Mouse (Mus musculus) gastrocnemius, postnatal 14 days (tissue): ENCODE measurements at regions not wholly inside any gene's neighbourhood (a gene's known extent, or its start where the extent isn't known, plus 50 kb on each side); places are given as distances from the start of the nearest gene placed in this dataset.

Experiments used
- DNase-seq: peaks from one replicate; pipeline ENCODE4 v3.0.0; 2021; ENCODE audit warnings: mixed read lengths
- intact Hi-C: fragments of 180-260 bp; cut with DNase I; formaldehyde crosslinking; loops from one replicate; pipeline ENCODE4 v1.15.1; 2025; ENCODE audit warnings: low total_unique reads

DNA sequence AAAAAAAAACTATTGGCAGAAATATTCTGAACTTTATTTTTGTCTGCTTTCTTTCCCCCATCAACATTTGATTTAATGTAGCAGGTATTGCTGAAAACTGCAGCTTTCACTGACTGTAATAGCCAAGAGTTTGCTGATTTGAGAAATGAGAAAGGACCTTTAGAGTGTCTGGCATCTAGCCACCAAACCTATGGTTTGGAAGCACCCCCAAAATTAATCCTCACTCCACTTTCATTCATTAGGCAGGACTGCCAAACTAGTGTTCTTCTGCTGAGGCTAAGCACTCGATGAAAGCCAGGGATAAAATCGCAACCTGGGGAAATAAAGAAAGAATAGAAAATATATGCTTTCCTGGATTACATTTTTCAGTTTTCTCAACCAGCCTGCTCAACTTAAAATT is 320.4 kb downstream of the Atp6ap1l start:
- no peak for DNase-seq
- intact Hi-C loops: no loop called here

DNA sequence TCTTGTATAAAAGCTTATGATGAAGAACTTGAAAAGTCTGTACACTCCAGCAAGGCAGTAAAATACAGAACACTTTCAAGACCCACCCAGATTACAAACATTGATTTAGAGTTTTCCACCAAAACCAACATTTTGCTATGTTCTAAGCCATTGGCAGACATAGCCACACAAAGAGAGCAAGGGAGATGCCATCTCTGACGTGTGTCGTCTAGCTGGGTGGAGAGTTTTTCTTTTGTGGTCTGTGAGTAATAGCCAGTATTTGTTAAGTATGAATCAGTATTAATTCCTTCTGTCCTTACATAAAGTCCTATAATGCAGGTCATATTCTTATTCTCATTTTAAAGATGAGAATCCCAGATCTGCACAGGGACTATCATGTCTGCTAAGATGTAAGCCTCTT is 329.8 kb downstream of the Atp6ap1l start:
- DNase-seq: no peak
- intact Hi-C loops: no loop called here

DNA sequence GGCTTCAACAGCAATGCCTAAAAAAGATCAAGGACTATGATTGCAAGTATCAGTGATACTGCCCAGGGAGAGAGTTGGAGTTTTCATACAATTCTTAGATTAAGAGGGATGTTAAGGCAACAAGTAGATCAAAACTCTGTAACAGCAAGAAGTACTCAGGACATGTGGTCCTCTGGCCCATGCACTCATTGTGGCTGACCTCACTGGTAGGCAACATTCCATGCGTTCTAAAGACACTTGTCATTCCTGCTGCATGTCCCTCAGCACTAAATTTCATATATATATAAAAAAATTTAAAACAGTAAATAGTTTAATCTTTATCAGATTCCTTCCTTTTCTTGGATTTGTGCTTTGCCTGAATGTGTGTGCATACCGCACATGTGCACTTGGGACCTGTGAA is 332.6 kb downstream of the Atp6ap1l start:
- intact Hi-C loops: no loop called here
- DNase-seq: no peak

DNA sequence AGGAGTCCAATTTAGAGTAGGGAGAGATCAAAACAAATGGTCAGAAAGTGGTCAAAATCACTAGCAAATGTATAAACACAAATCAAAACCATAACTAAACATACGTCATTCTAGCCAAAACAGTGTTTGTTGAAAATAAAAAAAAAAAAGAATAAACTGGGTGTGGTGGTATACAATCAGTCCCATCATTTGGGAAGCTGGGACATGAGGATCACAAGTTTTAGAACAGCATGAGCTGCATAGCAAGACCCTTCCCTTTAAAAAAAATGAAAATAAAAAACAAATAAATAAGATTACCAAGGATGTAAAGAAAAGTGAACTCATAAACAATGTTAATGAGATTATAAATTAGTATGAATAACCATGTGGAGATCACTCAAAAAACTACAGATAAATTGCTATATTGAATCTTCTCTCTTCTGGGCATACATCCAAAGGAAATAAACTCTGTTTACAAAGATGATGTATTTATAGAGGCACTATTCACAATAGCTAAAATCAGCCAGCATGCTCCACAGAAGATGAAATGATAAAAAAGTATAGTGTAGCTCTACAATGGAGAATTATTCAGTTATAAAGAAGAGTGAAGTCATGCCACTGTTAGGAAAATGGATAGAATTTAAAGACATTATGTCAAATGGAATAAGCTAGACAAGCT is 341.8 kb downstream of the Atp6ap1l start:
- intact Hi-C loops: no loop called here
- no peak for DNase-seq

DNA sequence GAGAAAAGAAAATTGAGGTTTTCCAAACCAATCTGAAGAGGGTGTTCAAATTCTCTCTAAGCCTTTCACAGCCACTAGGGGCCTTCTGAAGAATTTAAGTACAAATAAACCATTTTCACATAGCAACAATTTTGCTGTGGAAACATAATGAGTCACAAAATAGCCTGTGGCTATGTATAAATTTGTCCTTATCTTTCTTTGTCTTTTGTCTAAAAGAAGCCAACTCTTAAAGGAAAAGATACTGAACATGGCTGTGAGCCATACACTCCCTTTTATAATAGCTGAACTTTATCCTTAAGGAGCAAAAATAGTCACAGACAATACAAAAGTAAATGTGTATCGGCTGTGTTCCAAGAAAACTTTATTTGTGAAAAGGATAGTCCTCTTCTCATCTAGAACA is 345.1 kb downstream of the Atp6ap1l start:
- intact Hi-C loops: no loop called here

DNA sequence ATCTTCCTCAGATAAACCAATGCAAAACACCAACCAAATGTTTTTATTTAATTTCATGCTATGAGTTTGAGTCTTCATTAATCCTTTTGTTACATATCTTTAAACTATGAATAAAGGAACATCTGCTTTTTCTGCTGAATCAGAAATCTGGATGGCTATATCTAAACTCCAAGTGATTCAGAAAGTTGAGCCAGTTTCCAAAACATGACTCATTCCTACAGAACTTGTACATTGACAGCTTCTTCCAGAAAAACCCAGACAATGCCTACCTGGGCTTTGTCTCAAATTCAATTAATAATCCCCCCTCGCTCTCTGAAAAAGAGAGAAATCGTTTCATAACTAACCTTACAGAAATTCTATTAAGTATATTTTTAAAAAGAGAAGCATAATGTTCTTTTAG is 345.7 kb downstream of the Atp6ap1l start:
- intact Hi-C loops: no loop called here

More for the DNA sequence above, 345.1 kb downstream of the Atp6ap1l start:
- no peak for DNase-seq

DNA sequence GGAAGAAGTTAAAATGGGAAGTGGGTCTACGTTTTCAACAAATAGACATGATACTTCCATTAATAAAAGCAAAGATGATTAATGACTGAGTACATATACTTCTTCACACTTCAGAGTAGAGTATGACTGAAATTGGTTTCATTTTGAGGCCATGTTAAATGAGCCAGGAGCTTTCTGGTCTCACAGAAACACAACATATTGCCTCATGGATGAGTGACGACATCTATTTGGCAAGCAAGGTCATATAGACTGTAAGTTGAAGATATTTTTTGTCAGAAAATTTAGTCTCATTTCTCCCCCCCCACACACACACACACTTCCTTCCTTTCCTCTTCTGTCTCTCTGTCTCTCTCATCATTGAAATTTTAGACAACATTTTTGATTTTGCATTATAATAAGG is 354.0 kb downstream of the Atp6ap1l start:
- no peak for DNase-seq
- intact Hi-C loops: no loop called here

More for the DNA sequence above, 345.7 kb downstream of the Atp6ap1l start:
- DNase-seq: no peak

DNA sequence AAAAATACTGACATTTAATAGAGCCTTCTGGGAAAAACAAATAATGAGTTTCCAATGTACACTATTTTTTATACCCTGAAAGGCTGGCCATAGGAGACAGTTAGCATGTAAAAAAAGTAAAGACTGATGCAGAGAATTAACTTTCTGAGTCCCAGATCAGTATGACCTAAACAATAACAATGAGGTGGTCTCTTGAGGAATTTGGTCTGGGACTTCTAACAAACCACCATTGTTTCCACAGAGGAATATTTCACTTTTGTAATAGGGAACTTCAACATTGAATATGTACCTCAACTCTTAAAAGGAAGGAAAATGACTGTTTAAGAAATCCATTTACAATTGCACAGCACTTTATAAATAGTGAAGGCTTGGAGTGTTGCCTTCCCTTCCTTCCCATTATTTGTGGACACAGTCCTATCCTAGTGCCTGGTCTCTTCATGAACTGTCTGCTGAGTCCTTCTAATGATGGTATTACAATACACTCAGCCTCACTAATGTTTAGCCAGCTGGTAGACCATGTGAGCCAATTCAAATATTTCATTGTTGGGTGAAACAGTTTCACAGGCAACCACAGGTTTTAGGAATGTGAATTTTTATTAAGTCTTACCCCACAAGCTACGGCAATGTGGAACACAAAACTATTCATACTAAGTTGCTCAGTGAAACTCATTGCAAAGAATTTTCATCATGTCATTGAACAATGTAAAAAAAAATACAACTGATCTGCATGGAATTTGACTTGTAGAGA is 358.7 kb downstream of the Atp6ap1l start:
- intact Hi-C loops: no loop called here
- no peak for DNase-seq

DNA sequence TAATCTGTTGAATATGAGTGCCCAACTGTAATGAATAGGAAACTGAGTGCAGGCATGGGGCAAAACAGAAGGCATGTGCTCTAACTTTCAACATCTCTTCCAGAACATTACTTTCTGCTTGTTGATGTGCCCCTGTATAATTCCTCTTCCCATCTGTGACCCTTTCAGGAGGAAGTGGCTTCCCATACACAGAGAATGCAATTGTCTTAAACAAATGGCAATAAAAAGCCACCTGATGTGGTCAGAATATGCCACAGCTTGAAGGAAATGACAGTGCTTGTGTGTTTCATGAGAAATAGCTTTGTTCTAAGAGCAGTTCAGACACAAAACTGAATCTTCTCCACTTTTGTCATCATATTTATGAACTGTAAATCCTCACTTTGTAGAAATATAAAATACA is 359.3 kb downstream of the Atp6ap1l start:
- intact Hi-C loops: no loop called here
- DNase-seq: no peak

DNA sequence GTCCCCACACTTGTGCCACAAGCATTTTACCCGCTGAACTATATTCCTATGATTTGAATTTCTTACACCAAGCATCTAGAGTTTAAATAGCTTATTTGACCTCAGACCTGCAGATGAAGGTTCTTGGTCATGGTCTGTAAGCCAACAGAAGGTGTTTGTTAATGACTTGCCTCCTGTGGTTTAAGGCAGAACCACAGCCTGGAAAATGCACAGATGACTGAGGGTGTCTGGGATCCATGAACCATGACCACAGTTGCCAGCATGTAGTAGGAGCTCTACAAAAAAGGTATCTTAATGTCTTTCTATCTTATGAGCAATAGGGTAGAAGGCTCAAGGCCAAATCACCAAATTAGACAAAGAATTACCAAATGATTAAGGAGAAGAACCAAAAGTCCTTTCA is 367.6 kb downstream of the Atp6ap1l start:
- no peak for DNase-seq
- intact Hi-C loops: no loop called here

DNA sequence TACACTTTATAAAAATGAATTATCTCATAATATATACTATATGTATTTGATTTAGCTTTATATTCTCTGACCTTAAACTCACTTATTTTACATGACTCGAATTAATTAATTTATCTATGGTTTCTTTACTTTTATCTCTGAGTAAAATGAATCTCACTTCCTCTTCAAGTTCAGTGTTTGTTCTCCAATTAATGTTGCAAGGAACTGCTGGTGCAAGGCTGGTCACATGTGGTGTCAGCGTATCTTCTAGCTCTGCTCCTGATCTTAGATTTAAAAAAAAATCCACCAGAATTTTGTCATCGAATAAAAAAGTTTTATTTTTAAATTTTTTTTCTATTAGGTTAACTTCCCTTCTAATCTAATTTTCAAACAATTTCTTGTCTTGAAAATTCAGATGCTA is 378.2 kb downstream of the Atp6ap1l start:
- intact Hi-C loops: no loop called here
- no peak for DNase-seq

DNA sequence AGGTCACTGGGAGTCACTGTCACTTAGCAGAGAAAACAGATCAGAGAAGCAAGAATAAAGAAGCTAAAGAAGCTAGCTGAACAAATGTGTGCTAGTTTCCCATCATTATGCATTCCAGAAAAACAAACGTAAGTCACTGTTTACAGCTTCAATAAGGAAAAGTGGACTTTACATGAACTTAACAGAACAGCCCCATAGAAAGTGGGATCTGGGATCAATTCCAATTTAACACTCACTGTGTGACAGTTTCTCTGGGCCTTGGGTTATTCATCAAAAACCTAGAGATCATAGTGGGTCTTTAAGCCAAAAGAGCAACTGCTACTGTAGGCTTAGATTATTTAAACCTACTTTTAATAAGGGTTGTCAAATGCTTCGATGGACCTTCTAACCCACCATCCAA is 379.4 kb downstream of the Atp6ap1l start:
- DNase-seq: no peak
- intact Hi-C loops: no loop called here

DNA sequence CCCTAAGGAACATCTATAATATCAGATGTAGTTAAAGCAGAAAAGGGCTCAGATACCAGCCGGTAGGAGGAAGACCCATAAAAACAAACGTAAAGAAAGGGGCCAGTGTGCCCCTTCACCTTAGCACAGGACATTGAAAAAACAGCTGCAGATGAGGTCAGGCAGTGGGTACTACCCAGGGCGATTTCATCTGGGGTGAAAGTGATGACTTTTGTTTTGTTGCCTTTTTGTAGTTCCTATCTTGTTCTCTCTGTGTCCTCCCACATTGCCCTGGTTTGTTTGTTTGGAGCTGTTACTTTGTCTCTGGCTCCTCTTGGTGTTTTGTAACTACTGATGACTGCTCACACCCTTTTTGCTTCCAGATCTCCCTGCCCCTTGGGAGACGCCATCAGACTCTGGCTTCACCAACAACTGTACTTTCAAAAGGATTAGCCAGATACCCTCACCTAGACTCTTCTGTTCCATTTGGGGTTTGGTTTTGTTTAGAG is 383.4 kb downstream of the Atp6ap1l start:
- peak; percentile 10 for DNase-seq
- intact Hi-C loops: no loop called here

DNA sequence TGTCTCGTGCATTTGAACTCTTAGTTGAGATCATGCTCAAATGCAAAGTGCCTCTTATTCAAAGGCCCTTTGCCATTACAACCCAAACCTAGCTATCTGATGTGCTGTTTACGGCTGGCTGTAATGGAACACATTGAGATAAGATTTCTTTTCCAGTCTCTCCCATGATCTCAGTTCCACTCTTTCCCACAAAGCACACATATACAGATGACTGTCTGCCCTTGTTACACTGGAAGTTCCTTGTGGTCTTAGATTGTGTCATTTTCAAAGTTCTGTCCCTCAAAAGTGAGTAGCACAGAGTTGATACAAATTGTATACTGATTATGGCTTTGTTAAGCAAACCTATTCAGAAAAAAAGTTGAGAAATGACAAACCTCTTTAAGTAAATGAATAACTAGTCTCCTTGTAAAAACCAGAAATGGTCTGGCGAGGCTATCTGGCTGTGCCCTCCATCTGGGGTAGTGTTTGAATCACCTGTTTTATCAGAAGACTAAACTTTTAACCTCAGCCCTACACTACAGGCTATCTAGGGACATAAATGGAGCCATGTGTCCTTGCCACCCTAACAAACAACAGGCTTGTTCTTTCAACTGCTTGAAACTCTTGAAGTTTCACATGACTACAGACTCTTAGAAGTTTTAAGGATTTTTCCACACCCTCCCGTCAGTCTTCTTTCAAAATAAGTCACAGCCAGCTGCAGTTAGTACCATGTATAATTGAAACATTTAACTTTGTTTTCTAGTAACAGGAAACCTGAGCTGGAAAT is 384.0 kb downstream of the Atp6ap1l start:
- intact Hi-C loops: no loop called here
- DNase-seq: no peak

DNA sequence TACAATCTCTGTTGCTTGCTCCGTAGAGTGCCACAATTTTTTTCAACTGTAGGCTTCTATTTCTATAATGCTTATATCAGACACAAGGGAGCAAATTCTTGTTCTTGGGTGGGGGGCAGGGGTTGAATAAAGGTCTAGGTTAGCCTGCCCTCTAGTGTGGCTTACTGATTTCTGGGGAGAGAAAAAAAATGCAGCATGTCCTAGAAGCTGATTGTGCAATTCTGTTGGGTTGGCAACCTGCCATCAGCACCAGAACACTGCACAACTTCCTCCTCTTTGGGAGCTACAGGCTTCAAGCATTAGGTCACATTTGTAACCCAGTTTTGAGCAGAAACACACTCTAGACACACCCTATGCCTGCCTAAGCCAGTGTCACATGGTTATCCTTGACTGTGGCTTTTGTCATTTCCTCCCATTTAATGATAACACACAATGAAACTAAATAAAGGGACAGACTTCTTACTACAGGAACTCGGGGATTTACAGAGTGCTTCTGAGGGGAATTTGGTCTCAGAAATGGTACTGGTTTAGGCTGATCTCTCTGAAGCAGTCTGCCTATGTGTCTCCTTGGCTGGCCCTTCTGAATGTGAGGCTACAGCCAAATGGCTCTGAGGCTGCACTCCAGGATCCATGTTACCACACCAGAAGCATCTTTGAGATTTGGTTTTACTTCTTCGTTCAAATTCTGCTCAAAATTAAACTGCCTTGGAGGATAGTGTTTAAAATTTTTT is 389.2 kb downstream of the Atp6ap1l start:
- intact Hi-C loops: no loop called here
- DNase-seq: peak; percentile 77

DNA sequence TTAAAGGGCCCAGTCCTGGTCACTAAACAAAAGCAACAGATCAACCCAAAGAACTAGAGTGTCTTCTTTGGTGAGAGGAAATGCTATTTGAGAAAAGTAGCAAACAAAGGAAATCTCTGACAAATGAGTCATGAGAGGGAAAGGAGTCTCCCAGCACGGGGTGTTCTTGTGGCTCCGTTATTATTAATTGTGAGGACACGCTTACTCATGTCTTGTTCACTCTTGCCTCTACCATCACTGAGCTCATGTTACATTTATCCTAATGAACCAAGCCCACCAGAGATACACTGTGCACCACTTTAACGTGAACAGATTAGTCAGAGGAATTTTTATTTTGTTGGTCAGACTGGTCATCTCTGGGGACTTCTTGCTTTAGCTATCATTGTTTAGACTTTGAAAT is 391.3 kb downstream of the Atp6ap1l start:
- no peak for DNase-seq
- intact Hi-C loops: no loop called here

DNA sequence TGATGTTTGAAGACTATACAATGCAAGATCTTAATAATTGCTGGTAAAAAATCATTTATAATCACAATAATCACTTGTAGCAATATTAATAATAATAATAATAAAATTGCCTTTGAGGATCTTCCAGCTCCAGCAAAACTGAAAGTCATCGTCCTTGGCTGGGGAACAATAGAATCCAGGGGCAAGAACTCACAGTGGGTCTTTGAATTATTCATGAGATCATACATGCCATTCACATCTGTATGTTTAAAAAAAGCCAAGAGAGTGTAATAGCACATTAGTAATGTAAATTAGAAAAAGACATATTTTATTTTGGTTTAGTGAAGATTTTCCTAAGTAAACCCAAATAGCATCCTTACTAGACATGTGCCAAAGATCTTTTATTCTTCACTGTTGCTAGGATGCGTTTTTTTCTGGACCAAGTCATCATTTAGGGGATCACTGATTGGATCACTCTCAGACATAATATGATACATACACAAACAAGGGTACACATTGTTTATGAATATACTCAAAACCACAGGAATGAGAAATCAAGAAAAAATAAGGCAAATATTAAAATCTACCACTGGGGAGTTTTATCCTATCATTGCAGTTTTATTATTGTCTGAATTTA is 392.3 kb downstream of the Atp6ap1l start:
- intact Hi-C loops: no loop called here
- DNase-seq: no peak

DNA sequence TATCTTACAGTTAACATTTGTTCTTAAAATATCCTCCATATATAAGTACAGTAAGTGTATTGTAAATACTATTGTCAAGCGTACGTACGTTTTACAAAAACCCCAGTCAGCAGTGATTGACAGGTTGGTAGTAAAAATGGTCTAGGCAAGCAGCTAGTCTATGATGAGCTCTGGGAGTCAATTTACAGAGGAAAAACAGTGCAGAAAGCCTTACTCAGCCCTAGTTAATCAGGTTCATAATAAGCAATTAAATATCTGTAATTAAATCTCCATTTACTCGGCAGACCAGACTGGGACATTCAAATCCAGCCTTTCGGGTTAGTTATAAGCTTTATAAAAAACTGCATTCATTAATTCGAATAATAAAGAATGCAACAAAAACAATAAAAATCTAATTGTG is 394.7 kb downstream of the Atp6ap1l start:
- intact Hi-C loops: no loop called here
- no peak for DNase-seq

DNA sequence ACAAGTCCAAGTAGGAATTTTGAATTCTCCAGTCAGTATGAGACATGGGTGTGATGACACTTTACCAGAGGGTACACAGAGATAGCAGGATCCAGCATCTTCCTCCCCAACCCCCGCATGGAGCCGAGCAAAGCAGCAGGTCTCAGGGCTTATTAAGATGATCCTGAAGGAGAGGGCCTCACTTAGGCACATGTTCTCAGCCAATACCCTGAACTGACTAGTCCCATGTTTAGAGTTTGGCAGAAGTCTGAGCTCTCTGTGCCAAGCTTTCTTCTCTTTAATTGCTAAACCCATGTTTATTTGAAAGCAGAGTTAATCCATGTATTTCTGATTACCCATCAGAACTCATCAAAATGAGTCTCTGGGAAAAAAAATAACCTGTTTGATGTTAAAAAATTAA is 402.0 kb downstream of the Atp6ap1l start:
- no peak for DNase-seq

DNA sequence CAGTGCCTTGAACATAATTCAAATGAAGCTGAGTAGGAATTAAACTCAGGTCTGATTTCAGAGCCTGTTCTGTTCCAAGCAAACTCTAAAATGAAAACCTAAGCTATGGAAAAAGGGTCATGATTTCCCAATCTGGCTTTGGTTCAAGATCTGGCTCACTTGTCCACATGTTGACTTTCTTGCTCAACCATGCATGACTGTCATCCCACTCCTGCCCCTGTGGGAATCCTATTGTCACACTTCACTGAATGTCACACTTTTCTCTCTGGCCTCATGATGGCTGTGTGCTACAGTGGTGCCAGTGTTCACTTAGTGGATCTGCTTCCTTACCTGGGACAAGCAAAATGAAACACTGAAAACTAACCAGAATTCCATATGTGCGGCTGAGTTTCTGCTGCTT is 403.0 kb downstream of the Atp6ap1l start:
- intact Hi-C loops: no loop called here
- DNase-seq: no peak

More for the DNA sequence above, 402.0 kb downstream of the Atp6ap1l start:
- intact Hi-C loops: no loop called here
